In the genomic region with DNA sequence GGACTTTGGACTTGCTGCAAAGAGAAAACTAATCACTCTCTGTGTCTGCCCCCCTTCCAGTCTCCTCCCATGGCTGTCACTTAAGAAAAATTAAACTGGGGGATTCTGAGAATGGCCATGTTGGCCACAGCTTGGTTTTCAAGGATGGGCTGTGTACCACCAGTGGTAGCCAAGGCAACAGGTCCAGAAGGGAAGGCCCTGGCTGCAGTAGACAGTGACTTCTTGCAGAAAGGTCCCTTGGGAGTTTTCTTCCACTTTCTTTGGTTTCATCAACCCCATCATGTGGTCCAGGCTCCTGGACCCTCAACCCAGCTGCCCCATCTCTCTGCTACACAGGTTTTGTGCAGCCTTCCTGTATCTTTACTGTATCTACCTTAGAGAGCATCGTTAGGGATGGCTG, we compare ENCODE assay signal across 29 mouse cellular contexts. TPM values are rescaled to one million over a fixed set of nuclear protein-coding genes. Genes with fewer than 3 reads are reported as not detected.
A peak's percentile ranks its signal among the peaks of the same experiment; 100 is the strongest.
DNase-seq lines count a peak whose midpoint lies in the region; ATAC-seq lines count a peak whose summit lies in the region.
"Had no signal": no experiment of that assay in that cellular context is flagged by ENCODE, and none has a peak within 500 bp of the region (broad histone marks: within the 10 kb centered on the region; RNA-seq: fewer than 3 reads in every experiment).

No protein-coding gene starts in this region.

- H3K27me3 ChIP-seq in heart, embryonic 10.5 days (ENCODE audit: insufficient read depth, poor library complexity, severe bottlenecking): no peaks in the 10 kb centered on the region
- no peaks in the 10 kb centered on the region for H3K27me3 ChIP-seq in intestine, embryonic 14.5 days (replicated peaks; ENCODE audit: control insufficient read depth, insufficient read depth, low read length)
- H3K27me3 ChIP-seq in stomach, embryonic 15.5 days (replicated peaks): no peaks in the 10 kb centered on the region
- 0 out of 2 replicates have a peak, but pooled peaks cover 3% of the 10 kb centered on the region for H3K27me3 ChIP-seq in kidney, embryonic 15.5 days
- H3K27me3 ChIP-seq: heart, embryonic 15.5 days; liver, embryonic 13.5 days had no signal

- H3K9ac ChIP-seq in intestine, embryonic 14.5 days (ENCODE audit: low read length): no peak overlapping the region
- H3K9ac ChIP-seq in stomach, embryonic 15.5 days: no peak overlapping the region
- no peak overlapping the region for H3K9ac ChIP-seq in kidney, embryonic 15.5 days
- H3K9ac ChIP-seq: embryonic facial prominence, embryonic 13.5 days; heart, embryonic 15.5 days; hindbrain, embryonic 14.5 days; limb, embryonic 13.5 days; liver, embryonic 13.5 days had no signal

- H3K9me3 ChIP-seq in heart, embryonic 10.5 days: no peaks in the 10 kb centered on the region
- H3K9me3 ChIP-seq in intestine, embryonic 14.5 days (ENCODE audit: control insufficient read depth, low read length): no peaks in the 10 kb centered on the region
- H3K9me3 ChIP-seq in stomach, embryonic 15.5 days: no peaks in the 10 kb centered on the region
- H3K9me3 ChIP-seq in kidney, embryonic 15.5 days (replicated peaks): no peaks in the 10 kb centered on the region
- H3K9me3 ChIP-seq: embryonic facial prominence, embryonic 13.5 days; heart, embryonic 15.5 days; limb, embryonic 13.5 days; liver, embryonic 13.5 days had no signal

- ATAC-seq in intestine, embryonic 14.5 days (replicated peaks; ENCODE audit: low FRiP score, low TSS enrichment, low read depth): no peak
- ATAC-seq in stomach, embryonic 15.5 days (ENCODE audit: insufficient read depth, low FRiP score, low read depth): no peak
- ATAC-seq in kidney, embryonic 15.5 days (replicated peaks; ENCODE audit: low FRiP score): no peak
- ATAC-seq: midbrain, embryonic 16.5 days had no signal

- peak overlapping the region; percentile 35; the same call in 1 of the 2 replicates for H3K4me2 ChIP-seq in intestine, embryonic 14.5 days (ENCODE audit: low read length)
- H3K4me2 ChIP-seq in stomach, embryonic 15.5 days: peak overlapping the region; percentile 46
- no peak overlapping the region for H3K4me2 ChIP-seq in kidney, embryonic 15.5 days
- H3K4me2 ChIP-seq: hindbrain, embryonic 14.5 days had no signal

- H3K36me3 ChIP-seq in heart, embryonic 10.5 days: no peaks in the 10 kb centered on the region
- no peaks in the 10 kb centered on the region for H3K36me3 ChIP-seq in intestine, embryonic 14.5 days (ENCODE audit: control insufficient read depth, insufficient read depth, low read length)
- no peaks in the 10 kb centered on the region for H3K36me3 ChIP-seq in stomach, embryonic 15.5 days
- H3K36me3 ChIP-seq in kidney, embryonic 15.5 days: no peaks in the 10 kb centered on the region
- H3K36me3 ChIP-seq: embryonic facial prominence, embryonic 13.5 days; heart, embryonic 15.5 days; limb, embryonic 13.5 days; liver, embryonic 13.5 days had no signal

- peaks cover 27% of the 10 kb centered on the region for H3K4me1 ChIP-seq in heart, embryonic 10.5 days
- no peaks in the 10 kb centered on the region for H3K4me1 ChIP-seq in intestine, embryonic 14.5 days (replicated peaks; ENCODE audit: control insufficient read depth, insufficient read depth, low read length)
- no peaks in the 10 kb centered on the region for H3K4me1 ChIP-seq in stomach, embryonic 15.5 days
- peaks cover 18% of the 10 kb centered on the region for H3K4me1 ChIP-seq in kidney, embryonic 15.5 days

- H3K27ac ChIP-seq in heart, embryonic 10.5 days: 0 out of 2 replicates have a peak overlapping the region, but pooled peaks have one; percentile 10
- peak overlapping the region; percentile 71 for H3K27ac ChIP-seq in intestine, embryonic 14.5 days (ENCODE audit: low read depth)
- peak overlapping the region; percentile 32; the same call in 1 of the 2 replicates for H3K27ac ChIP-seq in stomach, embryonic 15.5 days
- no peak overlapping the region for H3K27ac ChIP-seq in kidney, embryonic 15.5 days
- H3K27ac ChIP-seq: embryonic facial prominence, embryonic 13.5 days; heart, embryonic 15.5 days; hindbrain, embryonic 14.5 days; kidney, postnatal 0 days; limb, embryonic 13.5 days; liver, embryonic 13.5 days had no signal

- no peak for DNase-seq in heart, embryonic 10.5 days (ENCODE audit: low spot score)
- no peak for DNase-seq in heart, adult 18-20 months
- DNase-seq in A20 (ENCODE audit: low read depth, low spot score): peak; percentile 17
- peak; percentile 56 for DNase-seq in intestine, embryonic 14.5 days (ENCODE audit: low spot score)
- no peak for DNase-seq in kidney, adult 9 months
- DNase-seq: cerebellum, adult 2 months; cerebellum, postnatal 25 days; kidney, adult 11 months; layer of hippocampus, adult 9-11 months; right cerebral cortex, adult 18-20 months; right cerebral cortex, postnatal 4 days had no signal

- WGBS in heart, embryonic 10.5 days: 65% methylated on average over 1 of the region's 1 CpGs
- 55% methylated on average over 1 of the region's 1 CpGs for WGBS in intestine, embryonic 14.5 days
- WGBS in stomach, embryonic 15.5 days: 70% methylated on average over 1 of the region's 1 CpGs
- 70% methylated on average over 1 of the region's 1 CpGs for WGBS in kidney, embryonic 15.5 days

- 0 out of 2 replicates have a peak overlapping the region, but pooled peaks have one; percentile 12 for H3K4me3 ChIP-seq in heart, embryonic 10.5 days
- no peak overlapping the region for H3K4me3 ChIP-seq in intestine, embryonic 14.5 days (ENCODE audit: low read depth, low read length)
- H3K4me3 ChIP-seq in stomach, embryonic 15.5 days (replicated peaks): no peak overlapping the region
- H3K4me3 ChIP-seq in kidney, embryonic 15.5 days (replicated peaks): no peak overlapping the region
- H3K4me3 ChIP-seq: embryonic facial prominence, embryonic 13.5 days; erythroblast, embryonic 14.5 days; heart, embryonic 15.5 days; limb, embryonic 13.5 days; liver, embryonic 13.5 days had no signal

RNA-seq across cellular contexts. Expression of gene Usp30, which starts 24.4 kb away (rescaled TPM):
- 9.9 and 10.2 TPM in 2 replicates for polyA plus RNA-seq in heart, embryonic 10.5 days (2016; fragmentation: Nextera tagmentation; extraction: Ambion mirVana)
- 10 to 100 TPM; 10.4 to 11.6 TPM for total RNA-seq in heart, adult 18-20 months (2021)
- polyA plus RNA-seq in intestine, embryonic 14.5 days (2014; fragmentation: Nextera tagmentation; extraction: Ambion mirVana): 10.1 and 11.4 TPM in 2 replicates
- polyA plus RNA-seq in stomach, embryonic 15.5 days (2015; fragmentation: Nextera tagmentation; extraction: Ambion mirVana): 8.3 and 11.4 TPM in 2 replicates
- polyA plus RNA-seq in kidney, embryonic 15.5 days (2015; fragmentation: Nextera tagmentation; extraction: Ambion mirVana): 12.2 and 14.3 TPM in 2 replicates

RNA-seq across cellular contexts. Expression of gene Dao, which starts 37.4 kb away (rescaled TPM):
- not detected in 2 replicates for polyA plus RNA-seq in heart, embryonic 10.5 days (2016; fragmentation: Nextera tagmentation; extraction: Ambion mirVana)
- total RNA-seq in heart, adult 18-20 months (2021): not detected
- 5.1 and 5.7 TPM in 2 replicates for polyA plus RNA-seq in intestine, embryonic 14.5 days (2014; fragmentation: Nextera tagmentation; extraction: Ambion mirVana)
- polyA plus RNA-seq in stomach, embryonic 15.5 days (2015; fragmentation: Nextera tagmentation; extraction: Ambion mirVana): 3.4 and 5.0 TPM in 2 replicates
- 14.2 and 14.9 TPM in 2 replicates for polyA plus RNA-seq in kidney, embryonic 15.5 days (2015; fragmentation: Nextera tagmentation; extraction: Ambion mirVana)
- total RNA-seq: adrenal gland, postnatal 10 days; gastrocnemius, adult 18-20 months; heart, postnatal 36 days; left cerebral cortex, adult 18-20 months; left cerebral cortex, postnatal 25 days; megakaryocyte-erythroid progenitor cell, adult 5-6 weeks had no signal
- polyA plus RNA-seq: embryonic facial prominence, embryonic 13.5 days; erythroblast, embryonic 14.5 days; heart, embryonic 15.5 days; hindbrain, embryonic 14.5 days; limb, embryonic 13.5 days; liver, embryonic 13.5 days; midbrain, embryonic 16.5 days; neural tube, embryonic 14.5 days had no signal

RNA-seq across cellular contexts. Expression of gene Ssh1, which starts 47.2 kb away (rescaled TPM):
- polyA plus RNA-seq in heart, embryonic 10.5 days (2016; fragmentation: Nextera tagmentation; extraction: Ambion mirVana): 16.7 and 18.3 TPM in 2 replicates
- 10 to 100 TPM; 13.5 to 13.6 TPM for total RNA-seq in heart, adult 18-20 months (2021)
- polyA plus RNA-seq in intestine, embryonic 14.5 days (2014; fragmentation: Nextera tagmentation; extraction: Ambion mirVana): 19.4 and 19.6 TPM in 2 replicates
- polyA plus RNA-seq in stomach, embryonic 15.5 days (2015; fragmentation: Nextera tagmentation; extraction: Ambion mirVana): 13.3 and 13.7 TPM in 2 replicates
- polyA plus RNA-seq in kidney, embryonic 15.5 days (2015; fragmentation: Nextera tagmentation; extraction: Ambion mirVana): 14.7 and 18.3 TPM in 2 replicates

RNA-seq across cellular contexts. Expression of gene Svop, which starts 50.5 kb away (rescaled TPM):
- polyA plus RNA-seq in heart, embryonic 10.5 days (2016; fragmentation: Nextera tagmentation; extraction: Ambion mirVana): 0.23 and 0.46 TPM in 2 replicates
- total RNA-seq in heart, adult 18-20 months (2021): not detected
- polyA plus RNA-seq in intestine, embryonic 14.5 days (2014; fragmentation: Nextera tagmentation; extraction: Ambion mirVana): 3.1 and 3.7 TPM in 2 replicates
- 1.9 and 2.6 TPM in 2 replicates for polyA plus RNA-seq in stomach, embryonic 15.5 days (2015; fragmentation: Nextera tagmentation; extraction: Ambion mirVana)
- polyA plus RNA-seq in kidney, embryonic 15.5 days (2015; fragmentation: Nextera tagmentation; extraction: Ambion mirVana): 0.46 and 0.91 TPM in 2 replicates
- total RNA-seq: gastrocnemius, adult 18-20 months; heart, postnatal 36 days; megakaryocyte-erythroid progenitor cell, adult 5-6 weeks had no signal
- polyA plus RNA-seq: erythroblast, embryonic 14.5 days; heart, embryonic 15.5 days; lung, adult 2 months had no signal

Comparison
In these comparisons a context has a peak if more than half of its experiments do, and no peak if none do; other contexts are left out.
1. DNase-seq: peak in A20 (single experiment) and intestine, embryonic 14.5 days (single experiment); none in heart, embryonic 10.5 days (single experiment), heart, adult 18-20 months (0 of 2) and kidney, adult 9 months (single experiment).